Comparison of ENCODE assay signal across 13 mouse cellular contexts in genomic region chr7:118776491-118776890, GRCm38 (mm10).
"Had no signal": no experiment of that assay in that cellular context is flagged by ENCODE, and none has a peak within 500 bp of the region (broad histone marks: within the 10 kb centered on the region; RNA-seq: fewer than 3 reads in every experiment).

No protein-coding gene starts in this region.

- H3K9ac ChIP-seq: limb, embryonic 13.5 days; liver, embryonic 14.5 days; neural tube, embryonic 15.5 days had no signal

- DNase-seq: kidney, postnatal 10 days; kidney, postnatal 4 days; left cerebral cortex, postnatal 4 days; lung, adult 18-20 months; lung, postnatal 10 days; midbrain, embryonic 14.5 days; thymus, adult 18-20 months; thymus, postnatal 14 days had no signal

- H3K4me2 ChIP-seq: limb, embryonic 13.5 days; neural tube, embryonic 15.5 days had no signal

- H3K27ac ChIP-seq: limb, embryonic 13.5 days; liver, embryonic 14.5 days; neural tube, embryonic 15.5 days had no signal

- H3K27me3 ChIP-seq: limb, embryonic 13.5 days; neural tube, embryonic 15.5 days had no signal

- H3K4me3 ChIP-seq: layer of hippocampus, adult 2 months; limb, embryonic 13.5 days; myocyte; neural tube, embryonic 15.5 days had no signal

- H3K4me1 ChIP-seq: limb, embryonic 13.5 days; neural tube, embryonic 15.5 days had no signal

- H3K9me3 ChIP-seq: limb, embryonic 13.5 days; neural tube, embryonic 15.5 days had no signal
